ENCODE assay signal across 33 mouse cellular contexts in genomic region chr12:30654347-30655075, GRCm38 (mm10).
A peak's percentile ranks its signal among the peaks of the same experiment; 100 is the strongest.
DNase-seq lines count a peak whose midpoint lies in the region; ATAC-seq lines count a peak whose summit lies in the region.
"Had no signal": no experiment of that assay in that cellular context is flagged by ENCODE, and none has a peak within 500 bp of the region (broad histone marks: within the 10 kb centered on the region; RNA-seq: fewer than 3 reads in every experiment).

No protein-coding gene starts in this region.

- H3K4me1 ChIP-seq in liver, embryonic 15.5 days (replicated peaks): peaks cover 10% of the 10 kb centered on the region; the same call in 1 of the 2 replicates
- H3K4me1 ChIP-seq in lung, embryonic 16.5 days (replicated peaks; ENCODE audit: control insufficient read depth, insufficient read depth, low read length): peaks cover 3% of the 10 kb centered on the region; the same call in 1 of the 2 replicates
- H3K4me1 ChIP-seq: embryonic facial prominence, embryonic 10.5 days; embryonic facial prominence, embryonic 15.5 days; forebrain, embryonic 13.5 days; limb, embryonic 12.5 days; midbrain, embryonic 15.5 days; neural tube, embryonic 15.5 days; stomach, embryonic 15.5 days had no signal

- peak overlapping the region; percentile 35 for H3K27ac ChIP-seq in liver, embryonic 15.5 days (replicated peaks)
- peak overlapping the region; percentile 85 for H3K27ac ChIP-seq in lung, embryonic 16.5 days (ENCODE audit: low read length)
- H3K27ac ChIP-seq: embryonic facial prominence, embryonic 10.5 days; embryonic facial prominence, embryonic 15.5 days; forebrain, embryonic 13.5 days; gastrocnemius, adult 2 months; hindbrain, embryonic 13.5 days; left cerebral cortex, adult 2 months; limb, embryonic 12.5 days; macrophage; midbrain, embryonic 15.5 days; neural tube, embryonic 15.5 days; stomach, embryonic 15.5 days had no signal

- no peak overlapping the region for H3K4me3 ChIP-seq in liver, embryonic 15.5 days (replicated peaks)
- H3K4me3 ChIP-seq in lung, embryonic 16.5 days (ENCODE audit: low read length): no peak overlapping the region
- H3K4me3 ChIP-seq: embryonic facial prominence, embryonic 10.5 days; embryonic facial prominence, embryonic 15.5 days; forebrain, embryonic 13.5 days; gastrocnemius, adult 2 months; hindbrain, embryonic 13.5 days; left cerebral cortex, adult 2 months; limb, embryonic 12.5 days; midbrain, embryonic 15.5 days; neural tube, embryonic 15.5 days; stomach, embryonic 15.5 days had no signal

- peak; percentile 34 to 38 for DNase-seq in lung, adult 18-20 months
- DNase-seq in lung, postnatal 14 days: no peak
- DNase-seq in lung, postnatal 4 days: peak; percentile 8 to 60
- DNase-seq in ovary, postnatal 14 days (ENCODE audit: low spot score): no peak
- no peak for DNase-seq in layer of hippocampus, adult 8-10 months (ENCODE audit: low spot score in 2 of 2)
- DNase-seq in frontal cortex, postnatal 25 days (ENCODE audit: low spot score in 2 of 2): no peak
- DNase-seq: adrenal gland, adult 2 months; adrenal gland, postnatal 36 days; cerebellum, adult 2 months; cerebellum, postnatal 25 days; gastrocnemius, adult 2 months; gastrocnemius, postnatal 36 days; heart, adult 18-20 months; heart, postnatal 4 days; kidney, adult 8-10 months; kidney, postnatal 25 days; right cerebral cortex, postnatal 25 days had no signal

- 22% methylated on average over 5 of the region's 5 CpGs for WGBS in liver, embryonic 15.5 days (ENCODE audit: insufficient replicate concordance)
- 41% methylated on average over 5 of the region's 5 CpGs for WGBS in lung, embryonic 16.5 days

- H3K27me3 ChIP-seq in liver, embryonic 15.5 days: no peaks in the 10 kb centered on the region
- no peaks in the 10 kb centered on the region for H3K27me3 ChIP-seq in lung, embryonic 16.5 days (ENCODE audit: control insufficient read depth, insufficient read depth, low read depth, low read length)
- H3K27me3 ChIP-seq: embryonic facial prominence, embryonic 15.5 days; forebrain, embryonic 13.5 days; hindbrain, embryonic 13.5 days; limb, embryonic 12.5 days; midbrain, embryonic 15.5 days; neural tube, embryonic 15.5 days; stomach, embryonic 15.5 days had no signal

- H3K36me3 ChIP-seq in liver, embryonic 15.5 days (replicated peaks): no peaks in the 10 kb centered on the region
- H3K36me3 ChIP-seq in lung, embryonic 16.5 days (ENCODE audit: control insufficient read depth, insufficient read depth, low read length): no peaks in the 10 kb centered on the region
- H3K36me3 ChIP-seq: embryonic facial prominence, embryonic 10.5 days; embryonic facial prominence, embryonic 15.5 days; hindbrain, embryonic 13.5 days; limb, embryonic 12.5 days; midbrain, embryonic 15.5 days; neural tube, embryonic 15.5 days; stomach, embryonic 15.5 days had no signal

- no peaks in the 10 kb centered on the region for H3K9me3 ChIP-seq in liver, embryonic 15.5 days (replicated peaks)
- no peaks in the 10 kb centered on the region for H3K9me3 ChIP-seq in lung, embryonic 16.5 days (ENCODE audit: control insufficient read depth, low read length)
- H3K9me3 ChIP-seq: embryonic facial prominence, embryonic 10.5 days; embryonic facial prominence, embryonic 15.5 days; forebrain, embryonic 13.5 days; hindbrain, embryonic 13.5 days; limb, embryonic 12.5 days; midbrain, embryonic 15.5 days; neural tube, embryonic 15.5 days; stomach, embryonic 15.5 days had no signal

- H3K4me2 ChIP-seq in liver, embryonic 15.5 days: peak overlapping the region; percentile 11; the same call in 1 of the 2 replicates
- H3K4me2 ChIP-seq in lung, embryonic 16.5 days (ENCODE audit: low read depth, low read length): no peak overlapping the region
- H3K4me2 ChIP-seq: embryonic facial prominence, embryonic 15.5 days; forebrain, embryonic 13.5 days; heart, embryonic 11.5 days; hindbrain, embryonic 13.5 days; limb, embryonic 12.5 days; midbrain, embryonic 15.5 days; neural tube, embryonic 15.5 days; stomach, embryonic 15.5 days had no signal

- no peak overlapping the region for H3K9ac ChIP-seq in liver, embryonic 15.5 days
- H3K9ac ChIP-seq in lung, embryonic 16.5 days (ENCODE audit: low read length): no peak overlapping the region
- H3K9ac ChIP-seq: embryonic facial prominence, embryonic 15.5 days; forebrain, embryonic 13.5 days; hindbrain, embryonic 13.5 days; limb, embryonic 12.5 days; midbrain, embryonic 15.5 days; neural tube, embryonic 15.5 days; stomach, embryonic 15.5 days had no signal

- ATAC-seq in liver, embryonic 15.5 days (ENCODE audit: insufficient read depth): peak; percentile 81
- ATAC-seq in lung, embryonic 16.5 days (ENCODE audit: low read depth): peak; percentile 98
- ATAC-seq: activated CD4-positive, CD25-positive, alpha-beta regulatory T cell, adult 4 months; CD4-positive, CD25-positive, alpha-beta regulatory T cell, adult 4 months; forebrain, embryonic 13.5 days; intestine, embryonic 16.5 days; midbrain, embryonic 15.5 days had no signal

Comparison
In these comparisons a context has a peak if more than half of its experiments do, and no peak if none do; other contexts are left out.
1. DNase-seq: peak in lung, adult 18-20 months (2 of 2) and lung, postnatal 4 days (2 of 2); none in lung, postnatal 14 days (single experiment), ovary, postnatal 14 days (single experiment), layer of hippocampus, adult 8-10 months (0 of 2) and frontal cortex, postnatal 25 days (0 of 2).